In the genomic region with DNA sequence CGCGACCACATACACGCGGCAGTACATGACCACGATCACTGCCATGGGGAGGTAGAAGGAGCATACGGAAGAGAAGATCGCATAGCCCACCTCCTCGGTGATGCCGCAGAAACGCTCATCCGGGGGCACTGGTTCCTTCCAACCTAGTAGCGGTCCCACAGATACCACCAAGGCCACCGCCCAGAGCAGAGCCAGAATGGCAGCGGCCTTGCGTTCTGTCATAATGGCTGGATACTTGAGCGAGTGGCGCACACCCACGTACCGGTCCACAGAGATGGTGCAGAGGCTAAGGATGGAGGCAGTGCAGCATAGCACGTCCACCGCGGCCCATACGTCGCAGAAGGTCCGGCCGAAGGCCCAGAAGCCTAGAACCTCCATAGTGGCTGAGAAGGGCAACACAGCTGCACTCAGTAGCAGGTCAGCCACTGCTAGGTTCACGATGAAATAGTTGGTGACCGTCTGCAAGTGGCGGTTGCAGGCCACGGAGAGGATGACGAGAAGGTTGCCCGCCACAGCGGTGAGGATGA, we compare ENCODE assay signal across 11 mouse cellular contexts. TPM values are rescaled to one million over a fixed set of nuclear protein-coding genes. Genes with fewer than 3 reads are reported as not detected.
DNase-seq lines count a peak whose midpoint lies in the region; ATAC-seq and TF ChIP-seq lines count a peak whose summit lies in the region.
"Had no signal": no experiment of that assay in that cellular context is flagged by ENCODE, and none has a peak within 500 bp of the region (broad histone marks: within the 10 kb centered on the region; RNA-seq: fewer than 3 reads in every experiment).

No protein-coding gene starts in this region.

- WGBS in heart, embryonic 10.5 days = 4% methylated on average over 33 of the region's 33 CpGs
- 7% methylated on average over 33 of the region's 33 CpGs for WGBS in forebrain, postnatal 0 days
- WGBS in liver, embryonic 16.5 days (ENCODE audit: insufficient replicate concordance) = 5% methylated on average over 33 of the region's 33 CpGs

- ATAC-seq in forebrain, postnatal 0 days = no peak
- no peak for ATAC-seq in liver, embryonic 16.5 days (ENCODE audit: low read depth)

- intact Hi-C loops in heart, postnatal 25 days (cut with DNase I) = loop anchor here (5.0 kb wide), 2 partner anchors 251 to 391 kb away; a partner anchor contains a TSS

- no peak for DNase-seq in heart, embryonic 10.5 days (ENCODE audit: low spot score)
- DNase-seq in heart, postnatal 25 days (ENCODE audit: low spot score) = no peak
- DNase-seq in ES-E14 (ENCODE audit: low read depth, low spot score) = no peak
- DNase-seq in forebrain, postnatal 0 days = no peak
- no peak for DNase-seq in ovary, adult 18-20 months (ENCODE audit: low spot score)
- DNase-seq in B cell, adult 2 months = no peak
- DNase-seq in spleen, postnatal 4 days (ENCODE audit: low spot score in 2 of 2) = no peak

- H3K27ac ChIP-seq in heart, embryonic 10.5 days = peak overlapping the region; percentile 69; the same call in 1 of the 2 replicates
- no peak overlapping the region for H3K27ac ChIP-seq in ES-E14 (ENCODE audit: insufficient read depth, low read depth, low read length, poor library complexity, severe bottlenecking)
- H3K27ac ChIP-seq in forebrain, postnatal 0 days (ENCODE audit: low read depth, low read length) = no peak overlapping the region
- no peak overlapping the region for H3K27ac ChIP-seq in liver, embryonic 16.5 days (ENCODE audit: low read length)

- no peaks in the 10 kb centered on the region for H3K9me3 ChIP-seq in heart, embryonic 10.5 days
- no peaks in the 10 kb centered on the region for H3K9me3 ChIP-seq in ES-E14 (ENCODE audit: control insufficient read depth, insufficient read depth, low read depth, low read length)
- no peaks in the 10 kb centered on the region for H3K9me3 ChIP-seq in forebrain, postnatal 0 days (ENCODE audit: low read length)
- no peaks in the 10 kb centered on the region for H3K9me3 ChIP-seq in liver, embryonic 16.5 days (replicated peaks; ENCODE audit: control insufficient read depth, low read length)

- H3K4me1 ChIP-seq in heart, embryonic 10.5 days = peaks cover 19% of the 10 kb centered on the region
- H3K4me1 ChIP-seq in ES-E14 (ENCODE audit: control insufficient read depth in 2 of 2, insufficient read depth in 2 of 2, low read length in 2 of 2, poor library complexity in 1 of 2) = peaks cover 0 to 11% of the 10 kb centered on the region in 2 experiments; a peak in 1 of 4 replicates
- H3K4me1 ChIP-seq in forebrain, postnatal 0 days (ENCODE audit: insufficient read depth) = no peaks in the 10 kb centered on the region; the same call in 1 of the 2 replicates
- H3K4me1 ChIP-seq in liver, embryonic 16.5 days (ENCODE audit: control insufficient read depth, low read depth, low read length) = no peaks in the 10 kb centered on the region

- H3K4me2 ChIP-seq in forebrain, postnatal 0 days (ENCODE audit: low read depth) = peak overlapping the region; percentile 70
- H3K4me2 ChIP-seq in liver, embryonic 16.5 days (ENCODE audit: low read depth, low read length) = no peak overlapping the region

- peak overlapping the region; percentile 70 for H3K4me3 ChIP-seq in heart, embryonic 10.5 days
- H3K4me3 ChIP-seq in ES-E14 (ENCODE audit: insufficient read depth in 1 of 2, low read depth in 1 of 2, low read length in 2 of 2, poor library complexity in 1 of 2, severe bottlenecking in 1 of 2) = peak overlapping the region; percentile 65 to 70
- H3K4me3 ChIP-seq in forebrain, postnatal 0 days (ENCODE audit: low read depth, low read length) = peak overlapping the region; percentile 39
- peak overlapping the region; percentile 30; the same call in 1 of the 2 replicates for H3K4me3 ChIP-seq in liver, embryonic 16.5 days (ENCODE audit: low read depth, low read length)
- H3K4me3 ChIP-seq: erythroblast, embryonic 14.5 days had no signal

- H3K36me3 ChIP-seq in heart, embryonic 10.5 days = no peaks in the 10 kb centered on the region
- H3K36me3 ChIP-seq in ES-E14 (ENCODE audit: control insufficient read depth, insufficient read depth, low read length, poor library complexity, severe bottlenecking) = no peaks in the 10 kb centered on the region
- H3K36me3 ChIP-seq in forebrain, postnatal 0 days (ENCODE audit: insufficient read depth) = no peaks in the 10 kb centered on the region
- no peaks in the 10 kb centered on the region for H3K36me3 ChIP-seq in liver, embryonic 16.5 days (ENCODE audit: control insufficient read depth, insufficient read depth)

- peak overlapping the region; percentile 49; the same call in 1 of the 2 replicates for H3K9ac ChIP-seq in ES-E14 (ENCODE audit: insufficient read depth, low read depth, low read length, poor library complexity, severe bottlenecking)
- H3K9ac ChIP-seq in forebrain, postnatal 0 days = no peak overlapping the region
- no peak overlapping the region for H3K9ac ChIP-seq in liver, embryonic 16.5 days (ENCODE audit: low read depth, low read length)

- peaks cover 99% of the 10 kb centered on the region for H3K27me3 ChIP-seq in heart, embryonic 10.5 days (ENCODE audit: insufficient read depth, poor library complexity, severe bottlenecking)
- peaks cover 46% of the 10 kb centered on the region for H3K27me3 ChIP-seq in forebrain, postnatal 0 days (ENCODE audit: insufficient read depth, low read length)
- H3K27me3 ChIP-seq in liver, embryonic 16.5 days (ENCODE audit: control insufficient read depth, insufficient read depth, low read depth, low read length) = peaks cover 56% of the 10 kb centered on the region

- in situ Hi-C loops in ES-E14 (cut with MboI; ENCODE audit: low sequenced_read_pairs in 2 of 2, unreplicated experiment in 2 of 2) = loop anchor here in 1 of 2 experiments (10.0 to 25.0 kb wide), 2 partner anchors 253 to 376 kb away; no protein-coding TSS in a partner anchor

- no peak for TF ChIP-seq CTCF in forebrain, postnatal 0 days (IDR thresholded peaks at IDR 0.05; ENCODE audit: low read depth)

TF ChIP-seq in ES-E14, 5 proteins besides CTCF, POLR2A, EP300 and RAD21:
- TF ChIP-seq CHD2 (IDR thresholded peaks at IDR 0.05; ENCODE audit: low read depth, low read length) = no peak
- no peak for TF ChIP-seq ZNF384 (IDR thresholded peaks at IDR 0.05; ENCODE audit: low read depth, low read length)
- no peak for TF ChIP-seq HCFC1 (IDR thresholded peaks at IDR 0.05; ENCODE audit: borderline replicate concordance, insufficient read depth, low read length)
- no peak for TF ChIP-seq ZC3H11A (IDR thresholded peaks at IDR 0.05; ENCODE audit: borderline replicate concordance, low read depth, low read length)
- TF ChIP-seq MAFK (IDR thresholded peaks at IDR 0.05; ENCODE audit: insufficient read depth, low read depth, low read length) = no peak

RNA-seq across cellular contexts. Expression of a gene that starts 0.7 kb away (rescaled TPM):
- 0.21 and 0.59 TPM in 2 replicates for polyA plus RNA-seq in heart, embryonic 10.5 days (2016; fragmentation: Nextera tagmentation; extraction: Ambion mirVana)
- 1 to 10 TPM; 4.2 to 5.2 TPM for total RNA-seq in heart, postnatal 25 days (2021)
- 0.79 and 0.85 TPM in 2 replicates for total RNA-seq in ES-E14 (2012; rRNA removed)
- 0.10 and 0.38 TPM in 2 replicates for total RNA-seq in forebrain, postnatal 0 days (2014; rRNA removed)
- 0.26 and 0.67 TPM in 2 replicates for polyA plus RNA-seq in forebrain, postnatal 0 days (2015; fragmentation: Nextera tagmentation; extraction: Ambion mirVana)
- 0.11 and 0.22 TPM in 2 replicates for polyA plus RNA-seq in liver, embryonic 16.5 days (2015; fragmentation: Nextera tagmentation; extraction: Ambion mirVana)
- total RNA-seq: CH12.LX; neutrophil, adult 5-6 weeks had no signal
- polyA plus RNA-seq: erythroblast, embryonic 14.5 days had no signal
